Mouse (Mus musculus): Measurements from ENCODE around the gene Trim11. TPM values are rescaled to one million over a fixed set of nuclear protein-coding genes. Genes with fewer than 3 reads are reported as not detected.

The Trim11 gene
- polyA plus RNA-seq, 1 experiment from 2014 or later, result 18.2 TPM

DNA sequence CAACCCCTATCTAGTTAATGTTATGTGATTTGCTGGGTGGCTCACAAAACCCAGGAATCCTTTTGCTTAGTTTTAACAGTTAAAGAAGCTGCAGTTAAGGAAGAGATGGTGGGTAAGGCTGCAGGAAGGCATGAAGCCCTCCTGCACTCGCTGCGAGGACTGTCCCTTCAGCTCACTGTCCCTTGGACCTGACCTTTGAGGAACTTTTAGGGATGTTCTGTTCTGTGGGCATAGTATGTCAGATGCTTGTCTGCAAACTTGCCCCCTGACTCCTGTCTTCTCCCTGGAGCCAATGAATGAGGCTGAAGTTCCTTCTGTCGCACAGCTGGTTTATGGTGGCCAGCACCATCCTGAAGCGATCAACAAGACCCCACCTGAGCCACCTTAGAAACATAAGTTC lies 11.3 kb downstream of the Trim11 start:
- Histone ChIP-seq H3K27me3 (ENCODE audit: insufficient read depth, low read length) (peaks cover 6% of the 10 kb centered on the region; the same call in 1 of the 2 replicates), H3K36me3 (ENCODE audit: insufficient read depth) (peaks cover 65% of the 10 kb centered on the region), H3K4me2 (no peak overlapping the region), H3K9ac (no peak overlapping the region), H3K9me3 (ENCODE audit: low read depth, low read length) (no peaks in the 10 kb centered on the region), H3K4me3 (ENCODE audit: low read depth, low read length) (no peak overlapping the region), H3K27ac (ENCODE audit: low read depth) (no peak overlapping the region), H3K4me1 (ENCODE audit: insufficient read depth) (no peaks in the 10 kb centered on the region)
- 85% methylated on average over 4 of the region's 4 CpGs for WGBS
- DNase-seq (no peak), ATAC-seq (ENCODE audit: insufficient read depth) (no peak)
- no peak for TF ChIP-seq CTCF (IDR thresholded peaks at IDR 0.05; ENCODE audit: low read depth)

DNA sequence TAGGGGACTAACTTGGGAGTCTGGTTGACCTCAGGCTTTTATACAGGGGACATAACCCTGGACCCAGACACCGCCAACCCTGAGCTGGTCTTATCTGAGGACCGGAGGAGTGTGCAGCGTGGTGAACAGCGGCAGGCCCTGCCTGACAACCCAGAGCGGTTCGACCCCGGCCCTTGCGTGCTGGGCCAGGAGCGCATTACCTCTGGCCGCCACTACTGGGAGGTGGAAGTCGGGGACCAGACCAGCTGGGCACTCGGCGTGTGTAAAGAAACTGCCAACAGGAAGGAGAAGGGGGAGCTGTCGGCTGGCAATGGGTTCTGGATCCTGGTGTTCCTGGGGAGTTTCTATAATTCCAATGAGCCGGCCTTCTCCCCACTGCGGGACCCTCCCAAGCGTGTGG lies 12.2 kb downstream of the Trim11 start:
- TF ChIP-seq CTCF (IDR thresholded peaks at IDR 0.05; ENCODE audit: low read depth), result no peak
- Histone ChIP-seq H3K27me3 (ENCODE audit: insufficient read depth, low read length) (peaks cover 14% of the 10 kb centered on the region; the same call in 1 of the 2 replicates), H3K9ac (no peak overlapping the region), H3K36me3 (ENCODE audit: insufficient read depth) (peaks cover 55% of the 10 kb centered on the region), H3K4me1 (ENCODE audit: insufficient read depth) (no peaks in the 10 kb centered on the region), H3K4me2 (no peak overlapping the region), H3K27ac (ENCODE audit: low read depth) (no peak overlapping the region), H3K4me3 (ENCODE audit: low read depth, low read length) (no peak overlapping the region), H3K9me3 (ENCODE audit: low read depth, low read length) (no peaks in the 10 kb centered on the region)
- ATAC-seq (ENCODE audit: insufficient read depth), result no peak
- DNase-seq, result no peak
- WGBS, result 82% methylated on average over 17 of the region's 17 CpGs

DNA sequence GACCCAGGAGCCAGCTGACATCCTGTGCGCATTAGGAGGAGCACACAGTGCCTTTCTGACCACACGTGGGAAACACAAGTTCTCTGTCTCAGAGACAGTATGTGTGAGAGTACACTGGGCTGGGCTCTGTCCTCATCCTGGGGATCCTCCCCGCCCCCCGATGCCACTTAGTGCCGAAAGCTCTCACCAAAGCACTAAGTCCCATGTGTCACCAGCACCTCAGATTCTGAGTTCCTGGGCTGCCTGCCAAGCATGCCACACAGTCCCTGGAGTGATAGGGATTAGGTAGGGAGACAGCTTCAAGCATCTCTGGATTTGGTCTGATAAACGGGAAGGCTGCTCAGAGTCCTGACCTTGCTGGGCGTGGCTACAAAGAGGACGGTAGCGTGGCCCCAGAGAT lies 12.9 kb downstream of the Trim11 start:
- WGBS, result 69% methylated on average over 9 of the region's 9 CpGs
- H3K9ac ChIP-seq, result no peak overlapping the region
- H3K36me3 ChIP-seq (ENCODE audit: insufficient read depth), result peaks cover 49% of the 10 kb centered on the region
- no peaks in the 10 kb centered on the region for H3K9me3 ChIP-seq (ENCODE audit: low read depth, low read length)
- no peak overlapping the region for H3K4me2 ChIP-seq
- no peak overlapping the region for H3K27ac ChIP-seq (ENCODE audit: low read depth)
- DNase-seq (no peak), ATAC-seq (ENCODE audit: insufficient read depth) (no peak)
- H3K4me1 ChIP-seq (ENCODE audit: insufficient read depth), result no peaks in the 10 kb centered on the region
- no peak overlapping the region for H3K4me3 ChIP-seq (ENCODE audit: low read depth, low read length)
- H3K27me3 ChIP-seq (ENCODE audit: insufficient read depth, low read length), result peaks cover 14% of the 10 kb centered on the region; the same call in 1 of the 2 replicates
- no peak for TF ChIP-seq CTCF (IDR thresholded peaks at IDR 0.05; ENCODE audit: low read depth)

DNA sequence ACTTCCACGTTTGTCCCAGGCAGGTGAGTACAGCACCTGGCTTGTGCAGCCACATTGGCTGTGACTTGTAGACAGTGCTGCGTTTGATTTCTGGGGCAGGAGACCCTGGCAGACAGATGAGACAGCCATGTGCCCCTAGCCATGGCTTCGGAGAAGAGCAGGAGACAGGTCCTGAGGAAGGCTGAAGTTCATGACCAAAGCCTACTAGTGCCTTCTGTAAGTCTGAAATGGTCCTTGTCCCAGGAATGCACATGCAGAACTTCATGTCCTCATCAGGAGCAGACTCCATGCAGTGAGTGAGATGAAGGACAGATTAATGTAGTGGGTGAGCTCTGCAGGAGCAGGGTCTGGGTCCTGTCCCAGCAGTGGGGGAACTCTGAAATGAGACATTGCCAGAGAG lies 14.0 kb downstream of the Trim11 start:
- Histone ChIP-seq H3K9ac (no peak overlapping the region), H3K27ac (ENCODE audit: low read depth) (no peak overlapping the region), H3K4me2 (no peak overlapping the region), H3K36me3 (ENCODE audit: insufficient read depth) (peaks cover 37% of the 10 kb centered on the region), H3K4me3 (ENCODE audit: low read depth, low read length) (no peak overlapping the region), H3K9me3 (ENCODE audit: low read depth, low read length) (no peaks in the 10 kb centered on the region), H3K27me3 (ENCODE audit: insufficient read depth, low read length) (peaks cover 14% of the 10 kb centered on the region; the same call in 1 of the 2 replicates), H3K4me1 (ENCODE audit: insufficient read depth) (no peaks in the 10 kb centered on the region)
- no peak for ATAC-seq (ENCODE audit: insufficient read depth)
- TF ChIP-seq CTCF (IDR thresholded peaks at IDR 0.05; ENCODE audit: low read depth), result no peak
- 70% methylated on average over 3 of the region's 3 CpGs for WGBS
- DNase-seq, result no peak

DNA sequence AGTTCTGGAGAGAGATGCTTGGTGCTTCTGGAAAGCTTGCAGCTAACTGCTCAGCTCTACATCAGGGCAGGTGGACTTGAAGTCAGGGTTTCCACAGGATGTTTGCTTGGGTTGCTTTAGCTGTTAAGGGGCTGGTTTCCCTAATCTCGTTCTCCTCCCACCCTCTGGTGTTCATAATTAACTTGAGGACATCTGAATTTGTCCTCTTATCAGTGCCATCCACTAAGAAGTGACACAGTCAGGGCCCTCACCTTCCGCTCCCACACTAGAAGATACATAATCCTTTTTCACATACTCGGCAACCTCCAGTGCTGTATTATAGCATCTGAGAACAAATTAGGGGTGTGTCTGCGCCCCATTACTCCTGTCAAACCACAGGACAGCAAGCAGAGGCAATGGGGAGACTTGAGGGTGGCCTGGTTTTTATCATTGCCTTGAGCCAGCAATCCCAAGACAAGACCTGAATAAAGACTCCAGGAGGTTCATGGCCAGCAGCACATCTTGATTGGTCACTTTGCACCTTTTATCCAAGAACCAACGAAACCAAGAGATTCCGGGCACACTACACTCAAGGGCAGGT lies 15.3 kb downstream of the Trim11 start:
- TF ChIP-seq CTCF (IDR thresholded peaks at IDR 0.05; ENCODE audit: low read depth), result no peak
- WGBS, result 64% methylated on average over 6 of the region's 6 CpGs
- no peaks in the 10 kb centered on the region for H3K9me3 ChIP-seq (ENCODE audit: low read depth, low read length)
- no peak for DNase-seq
- no peak overlapping the region for H3K4me2 ChIP-seq
- H3K4me3 ChIP-seq (ENCODE audit: low read depth, low read length), result no peak overlapping the region
- H3K9ac ChIP-seq, result no peak overlapping the region
- H3K27ac ChIP-seq (ENCODE audit: low read depth), result no peak overlapping the region
- no peak for ATAC-seq (ENCODE audit: insufficient read depth)
- H3K4me1 ChIP-seq (ENCODE audit: insufficient read depth), result no peaks in the 10 kb centered on the region
- H3K36me3 ChIP-seq (ENCODE audit: insufficient read depth), result peaks cover 25% of the 10 kb centered on the region
- peaks cover 14% of the 10 kb centered on the region; the same call in 1 of the 2 replicates for H3K27me3 ChIP-seq (ENCODE audit: insufficient read depth, low read length)

DNA sequence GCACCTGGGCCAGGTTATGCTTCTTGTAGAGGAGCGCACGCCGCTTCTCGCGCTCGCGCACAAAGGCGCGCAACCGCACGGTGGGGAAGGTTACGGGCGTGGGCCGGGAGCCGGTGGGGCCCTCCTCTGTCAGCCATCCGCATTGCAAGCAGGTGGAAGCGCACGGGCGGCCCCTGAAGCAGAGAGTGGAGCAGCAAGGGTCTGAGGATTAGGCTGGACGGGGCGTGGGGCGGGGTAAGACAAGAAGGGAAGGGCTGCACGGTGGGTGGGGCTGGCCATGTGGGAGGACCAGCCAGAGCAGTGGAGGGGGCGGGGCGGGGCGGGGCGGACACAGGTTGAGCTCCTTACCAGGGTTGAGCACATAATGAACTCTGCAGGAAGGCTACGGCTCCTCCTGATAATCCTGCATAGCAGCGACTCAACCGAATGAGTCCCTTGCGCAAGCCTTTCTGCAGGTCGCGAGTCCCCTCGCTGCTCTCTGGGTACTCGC lies 16.5 kb downstream of the Trim11 start:
- Histone ChIP-seq H3K27ac (ENCODE audit: low read depth) (no peak overlapping the region), H3K27me3 (ENCODE audit: insufficient read depth, low read length) (peaks cover 14% of the 10 kb centered on the region; the same call in 1 of the 2 replicates), H3K9ac (no peak overlapping the region), H3K4me2 (peak overlapping the region; percentile 61), H3K36me3 (ENCODE audit: insufficient read depth) (peaks cover 13% of the 10 kb centered on the region), H3K4me1 (ENCODE audit: insufficient read depth) (no peaks in the 10 kb centered on the region), H3K9me3 (ENCODE audit: low read depth, low read length) (no peaks in the 10 kb centered on the region), H3K4me3 (ENCODE audit: low read depth, low read length) (peak overlapping the region; percentile 27)
- peak; percentile 25; the same call in 1 of the 2 replicates for TF ChIP-seq CTCF (IDR thresholded peaks at IDR 0.05; ENCODE audit: low read depth)
- ATAC-seq (ENCODE audit: insufficient read depth) (peak; percentile 75), DNase-seq (peak; percentile 53)
- 3% methylated on average over 31 of the region's 35 CpGs for WGBS

DNA sequence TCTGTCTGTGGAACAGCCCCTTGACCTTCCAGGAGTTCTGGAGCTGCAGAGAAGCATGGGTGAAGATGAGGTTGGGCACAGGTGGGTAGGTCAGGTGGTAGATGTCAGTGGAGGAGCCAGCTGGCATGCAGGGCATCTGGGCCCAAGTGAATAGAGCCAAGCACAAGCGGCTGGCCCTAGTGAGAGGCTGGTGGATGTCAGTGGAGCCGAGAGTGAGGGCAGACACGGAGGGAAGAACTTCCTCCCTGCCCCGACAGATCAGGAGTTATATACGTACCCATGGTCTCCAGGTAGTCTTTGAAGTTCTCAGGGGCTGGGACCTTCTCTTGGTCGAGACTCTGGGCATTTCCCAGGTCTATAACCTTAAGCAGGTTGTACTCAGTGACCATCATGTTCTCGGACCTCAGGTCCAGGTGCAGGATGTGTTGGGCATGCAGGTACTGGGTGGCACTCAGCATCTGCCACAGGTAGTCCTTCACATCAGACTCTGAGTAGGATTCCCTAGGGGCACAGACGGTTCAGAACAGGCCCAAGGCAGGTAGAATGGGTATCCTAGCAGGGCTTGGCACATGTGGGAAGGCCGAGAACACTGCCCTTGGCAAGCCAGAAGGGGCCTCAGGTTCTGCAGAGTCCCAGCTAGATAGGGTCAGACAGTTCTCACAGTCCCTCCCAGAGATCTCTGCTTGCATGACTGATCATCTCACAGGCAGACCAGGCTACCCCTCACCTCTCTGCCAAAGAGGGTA lies 17.3 kb downstream of the Trim11 start:
- Histone ChIP-seq H3K27ac (ENCODE audit: low read depth) (no peak overlapping the region), H3K4me2 (peak overlapping the region; percentile 61), H3K9ac (no peak overlapping the region), H3K4me3 (ENCODE audit: low read depth, low read length) (no peak overlapping the region), H3K9me3 (ENCODE audit: low read depth, low read length) (no peaks in the 10 kb centered on the region), H3K4me1 (ENCODE audit: insufficient read depth) (no peaks in the 10 kb centered on the region), H3K27me3 (ENCODE audit: insufficient read depth, low read length) (peaks cover 14% of the 10 kb centered on the region; the same call in 1 of the 2 replicates), H3K36me3 (ENCODE audit: insufficient read depth) (peaks cover 6% of the 10 kb centered on the region)
- ATAC-seq (ENCODE audit: insufficient read depth), result no peak
- no peak for TF ChIP-seq CTCF (IDR thresholded peaks at IDR 0.05; ENCODE audit: low read depth)
- WGBS, result 72% methylated on average over 9 of the region's 9 CpGs
- DNase-seq, result no peak
